Mouse (Mus musculus) neural tube, embryonic 14.5 days (tissue): ENCODE measurements around the gene Fzd5. TPM values are rescaled to one million over a fixed set of nuclear protein-coding genes. Genes with fewer than 3 reads are reported as not detected.
A peak's percentile ranks its signal among the peaks of the same experiment; 100 is the strongest.

Source experiments
- ATAC-seq: fragments of 200-750 bp; cut with Nextera tagmentation; 2 replicates; pipeline ENCODE4 v1.8.0; 2017; ENCODE audit warnings: low read depth, mild to moderate bottlenecking, moderate TSS enrichment, moderate library complexity
- H3K27ac ChIP-seq: fragments of 300-500 bp; sonication (generic); 2 replicates; pipeline ENCODE4 v1.5.1; 2014; ENCODE audit warnings: low read depth, mild to moderate bottlenecking, control low read depth, low read length, moderate library complexity, mixed read lengths
- H3K27me3 ChIP-seq: fragments of 300-500 bp; sonication (generic); 2 replicates; pipeline ENCODE4 v1.6.1; 2014; ENCODE audit warnings: low read length; ENCODE audit not compliant: control insufficient read depth, insufficient read depth
- H3K36me3 ChIP-seq: fragments of 300-500 bp; sonication (generic); 2 replicates; pipeline ENCODE4 v1.6.1; 2014; ENCODE audit warnings: low read length, mixed read lengths; ENCODE audit not compliant: control insufficient read depth, insufficient read depth
- H3K4me1 ChIP-seq: fragments of 300-500 bp; sonication (generic); 2 replicates; pipeline ENCODE4 v1.6.1; 2014; ENCODE audit warnings: low read length; ENCODE audit not compliant: control insufficient read depth, insufficient read depth
- H3K4me2 ChIP-seq: fragments of 300-500 bp; sonication (generic); 2 replicates; pipeline ENCODE4 v1.6.1; 2014; ENCODE audit warnings: mild to moderate bottlenecking, low read depth, low read length, control low read depth
- H3K4me3 ChIP-seq: fragments of 300-500 bp; sonication (generic); 2 replicates; pipeline ENCODE4 v1.5.1; 2014; ENCODE audit warnings: low read depth, low read length, control low read depth, mixed read lengths
- H3K9ac ChIP-seq: fragments of 300-500 bp; sonication (generic); replicated peaks from 2 replicates; pipeline ENCODE4 v1.6.1; 2014; ENCODE audit warnings: low read depth, mild to moderate bottlenecking, control low read depth, low read length, mixed read lengths
- H3K9me3 ChIP-seq: fragments of 300-500 bp; sonication (generic); 2 replicates; pipeline ENCODE4 v1.6.1; 2016; ENCODE audit warnings: low read length; ENCODE audit not compliant: control insufficient read depth
- WGBS: fragments of 180-500 bp; shearing (Covaris S2); extraction: QIAGEN DNeasy Blood & Tissue Kit; methylation state at CpG from one replicate; pipeline ENCODE4 v1.1.7; 2014; 5-methylcytosine and 5-hydroxymethylcytosine counted together
- polyA plus RNA-seq: library from polyadenylated mRNA; unstranded; fragments of >200 nt; fragmentation: Nextera tagmentation; extraction: Ambion mirVana; gene quantifications from 2 replicates; pipeline ENCODE4 v1.2.1, GENCODE M21; 2014

Gene Fzd5
- polyA plus RNA-seq, 1 experiment from 2014 or later: 0.08 TPM

DNA sequence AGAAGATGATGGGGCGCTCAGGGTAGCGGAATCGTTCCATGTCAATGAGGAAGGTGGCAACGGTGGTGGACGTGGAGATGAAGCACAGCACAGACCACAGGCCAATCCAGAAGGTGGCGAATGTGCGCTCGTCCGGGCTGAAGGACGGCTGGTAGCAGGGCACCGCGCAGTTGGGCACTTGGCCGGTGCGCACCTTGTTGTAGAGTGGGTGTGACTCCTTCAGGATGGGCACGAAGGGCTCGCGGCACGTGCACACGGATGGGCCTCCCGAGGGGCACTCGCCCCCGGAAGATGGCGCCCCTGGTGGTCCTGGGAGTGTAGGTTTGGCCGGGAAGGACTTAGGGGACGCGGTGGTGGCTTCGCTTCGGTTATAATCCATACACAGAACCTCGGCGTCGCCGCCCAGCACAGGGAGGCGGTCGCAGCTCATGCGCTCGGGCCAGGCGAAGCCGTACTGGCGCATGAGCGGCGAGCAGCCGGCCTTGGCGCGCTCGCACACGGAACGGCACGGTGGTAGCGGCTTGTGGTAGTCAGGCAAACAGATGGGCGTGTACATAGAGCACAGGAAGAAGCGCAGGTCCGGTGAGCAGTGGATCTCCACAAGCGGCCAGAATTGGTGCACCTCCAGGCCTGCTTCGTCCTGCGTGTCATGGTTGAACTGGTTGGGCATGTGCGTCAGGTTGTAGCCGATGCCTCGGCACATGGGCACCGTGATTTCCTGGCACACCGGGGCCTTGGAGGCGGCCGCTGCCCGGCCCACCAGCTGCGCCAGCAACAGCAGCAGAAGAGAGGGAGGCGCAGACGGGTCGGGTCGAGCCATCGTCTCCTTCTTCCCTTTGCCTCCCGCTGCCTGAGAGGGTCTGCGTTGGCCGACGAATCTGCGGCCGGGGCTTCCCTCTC, 1.5 kb downstream of the Fzd5 start:
- Histone ChIP-seq H3K4me1 (peaks cover 24% of the 10 kb centered on the region), H3K27me3 (peaks cover 36% of the 10 kb centered on the region), H3K9me3 (no peaks in the 10 kb centered on the region), H3K27ac (no peak overlapping the region), H3K36me3 (no peaks in the 10 kb centered on the region), H3K4me2 (peak overlapping the region; percentile 95), H3K4me3 (peak overlapping the region; percentile 51), H3K9ac (0 out of 2 replicates have a peak overlapping the region, but pooled peaks have one; percentile 16)
- ATAC-seq: peak; percentile 15
- WGBS: 11% methylated on average over 71 of the region's 75 CpGs

DNA sequence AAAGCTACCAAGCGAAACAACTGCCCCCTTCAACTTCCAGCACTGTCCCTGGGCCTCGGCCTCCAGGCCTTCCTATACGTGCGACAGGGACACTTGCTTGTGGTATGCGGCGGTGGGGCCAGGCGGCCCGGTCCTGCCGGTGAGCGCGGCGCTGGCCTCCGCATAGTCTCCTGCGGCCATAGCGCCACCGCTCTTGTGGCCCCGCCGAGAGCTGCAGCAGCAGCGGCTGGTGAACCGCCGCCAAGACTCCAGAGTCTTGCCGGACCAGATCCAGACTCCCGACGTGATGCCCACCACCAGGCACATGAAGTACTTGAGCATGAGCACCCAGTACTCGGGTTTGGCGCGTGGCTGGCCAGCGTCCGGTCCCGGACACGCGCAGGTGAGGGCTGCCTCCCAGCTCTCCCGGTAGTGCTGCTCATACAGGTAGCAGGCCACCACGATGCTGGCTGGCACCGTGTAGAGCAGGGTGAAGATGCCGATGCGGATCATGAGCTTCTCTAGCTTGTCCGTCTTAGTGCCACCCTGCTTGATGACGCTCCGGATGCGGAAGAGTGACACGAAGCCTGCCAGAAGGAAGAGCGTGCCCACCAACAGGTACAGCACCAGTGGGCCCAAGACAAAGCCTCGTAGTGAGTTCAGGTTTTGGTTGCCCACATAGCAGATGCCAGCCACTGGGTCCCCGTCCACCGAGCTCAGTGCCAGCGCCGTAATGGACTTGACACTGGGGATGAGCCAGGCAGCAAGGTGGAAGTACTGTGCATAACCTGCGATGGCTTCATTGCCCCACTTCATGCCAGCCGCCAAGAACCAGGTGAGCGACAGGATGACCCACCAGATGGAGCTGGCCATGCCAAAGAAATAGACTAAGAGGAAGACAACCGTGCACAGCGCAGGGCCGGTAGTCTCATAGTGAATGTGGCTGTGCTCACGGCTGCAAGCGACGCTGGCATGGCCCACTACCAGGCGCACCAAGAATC, 2.5 kb downstream of the Fzd5 start:
- Histone ChIP-seq H3K4me2 (peak overlapping the region; percentile 95), H3K27me3 (peaks cover 36% of the 10 kb centered on the region), H3K9ac (0 out of 2 replicates have a peak overlapping the region, but pooled peaks have one; percentile 21), H3K4me1 (peaks cover 24% of the 10 kb centered on the region), H3K27ac (no peak overlapping the region), H3K9me3 (no peaks in the 10 kb centered on the region), H3K4me3 (peak overlapping the region; percentile 14), H3K36me3 (no peaks in the 10 kb centered on the region)
- ATAC-seq: no peak
- 43% methylated on average over 58 of the region's 58 CpGs for WGBS

DNA sequence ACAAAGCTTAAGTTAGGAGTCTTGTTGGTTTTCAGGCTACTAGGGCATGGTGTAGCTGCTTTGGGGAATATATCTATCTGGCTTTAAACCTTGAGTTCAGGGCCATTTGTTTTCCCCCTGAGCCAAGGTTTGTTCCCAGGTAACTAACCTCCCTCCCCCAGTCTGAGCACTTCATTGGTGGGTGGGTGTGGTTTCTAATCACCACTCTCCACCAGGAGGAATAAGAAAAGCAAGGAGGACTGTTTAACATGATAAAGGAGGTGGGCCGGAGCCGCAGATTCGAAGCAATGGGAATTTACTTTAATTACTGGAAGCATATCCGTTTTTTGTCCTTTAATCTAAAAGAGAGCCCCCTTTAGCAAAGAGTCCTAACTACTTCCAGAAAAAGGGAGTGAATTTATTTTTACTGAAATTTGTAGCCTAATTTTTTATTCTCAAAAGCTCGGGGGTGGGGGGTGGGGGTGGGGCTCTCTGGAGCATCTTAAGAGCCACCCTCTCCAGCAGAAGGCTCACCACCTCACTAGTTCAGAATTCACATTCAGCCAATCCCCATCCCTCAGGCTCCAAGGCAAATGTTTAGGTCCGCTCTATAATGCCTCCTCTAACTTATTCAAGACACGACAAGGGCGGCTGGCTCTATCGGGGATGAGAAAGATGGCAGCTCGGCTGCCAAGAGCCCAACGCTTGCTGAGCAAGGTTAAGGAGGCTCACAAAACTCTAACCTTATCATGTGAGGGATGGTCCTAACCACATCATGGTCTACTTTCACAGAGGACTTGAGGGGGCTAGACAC, 3.9 kb downstream of the Fzd5 start:
- H3K4me3 ChIP-seq: no peak overlapping the region
- no peak overlapping the region for H3K4me2 ChIP-seq
- H3K27ac ChIP-seq: no peak overlapping the region
- ATAC-seq: no peak
- H3K27me3 ChIP-seq: peaks cover 36% of the 10 kb centered on the region
- no peaks in the 10 kb centered on the region for H3K36me3 ChIP-seq
- no peak overlapping the region for H3K9ac ChIP-seq
- peaks cover 24% of the 10 kb centered on the region for H3K4me1 ChIP-seq
- no peaks in the 10 kb centered on the region for H3K9me3 ChIP-seq
- WGBS: 8% methylated on average over 11 of the region's 11 CpGs

DNA sequence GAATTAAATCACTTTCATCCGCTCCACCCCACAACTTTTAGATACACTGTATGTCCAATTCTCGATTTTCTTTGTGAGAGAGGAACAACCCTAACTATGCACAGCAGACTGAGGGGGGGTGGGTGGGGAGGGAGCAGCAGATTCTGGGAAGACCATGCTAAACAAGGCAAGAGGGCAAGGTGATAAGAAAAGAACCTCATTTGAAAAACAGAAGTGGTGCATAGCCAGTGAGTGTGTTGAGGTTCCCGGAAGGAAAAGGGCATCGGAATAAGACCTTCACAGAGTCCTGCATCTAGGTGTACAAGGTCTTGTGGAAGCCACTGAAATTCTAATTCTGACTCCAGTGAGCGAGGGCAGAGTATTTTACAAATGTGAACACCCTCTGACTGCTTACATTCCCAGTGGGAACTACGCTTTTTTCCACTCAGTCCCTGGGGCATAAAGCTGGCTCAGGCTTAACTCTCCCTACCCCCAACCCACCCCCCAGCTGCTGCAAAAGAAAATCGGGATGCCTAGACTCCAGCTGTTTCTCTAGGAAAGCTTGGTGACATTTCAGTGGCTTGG, 4.8 kb downstream of the Fzd5 start:
- WGBS: 44% methylated on average over 7 of the region's 7 CpGs
- H3K4me1 ChIP-seq: peaks cover 19% of the 10 kb centered on the region
- H3K27me3 ChIP-seq: peaks cover 35% of the 10 kb centered on the region
- H3K9ac ChIP-seq: no peak overlapping the region
- no peaks in the 10 kb centered on the region for H3K9me3 ChIP-seq
- H3K27ac ChIP-seq: no peak overlapping the region
- no peak overlapping the region for H3K4me2 ChIP-seq
- H3K36me3 ChIP-seq: no peaks in the 10 kb centered on the region
- H3K4me3 ChIP-seq: no peak overlapping the region
- no peak for ATAC-seq

DNA sequence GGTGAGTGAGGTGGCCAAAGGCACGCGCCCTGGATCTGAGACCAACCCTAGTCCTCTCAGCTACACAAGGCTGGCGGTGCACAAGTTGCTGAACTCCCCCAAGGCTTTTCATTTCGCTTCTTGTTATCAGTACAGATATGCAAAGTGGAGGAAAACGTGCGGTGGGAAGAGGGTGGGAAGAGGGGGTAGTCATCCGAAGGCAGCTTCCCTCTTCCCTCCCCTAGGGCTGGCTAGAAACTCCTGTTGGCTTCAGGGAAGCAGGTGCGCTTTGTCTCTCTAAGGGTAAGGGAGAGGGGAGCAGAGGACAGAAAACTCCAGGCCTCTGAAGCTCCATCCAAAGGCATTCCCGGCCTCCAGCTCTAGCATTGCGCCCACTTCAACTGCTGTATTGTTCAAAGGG, 5.4 kb downstream of the Fzd5 start:
- Histone ChIP-seq H3K9me3 (no peaks in the 10 kb centered on the region), H3K4me2 (no peak overlapping the region), H3K4me3 (no peak overlapping the region), H3K27ac (no peak overlapping the region), H3K4me1 (peaks cover 19% of the 10 kb centered on the region), H3K27me3 (peaks cover 32% of the 10 kb centered on the region), H3K36me3 (no peaks in the 10 kb centered on the region), H3K9ac (no peak overlapping the region)
- WGBS: 45% methylated on average over 10 of the region's 10 CpGs
- ATAC-seq: no peak

DNA sequence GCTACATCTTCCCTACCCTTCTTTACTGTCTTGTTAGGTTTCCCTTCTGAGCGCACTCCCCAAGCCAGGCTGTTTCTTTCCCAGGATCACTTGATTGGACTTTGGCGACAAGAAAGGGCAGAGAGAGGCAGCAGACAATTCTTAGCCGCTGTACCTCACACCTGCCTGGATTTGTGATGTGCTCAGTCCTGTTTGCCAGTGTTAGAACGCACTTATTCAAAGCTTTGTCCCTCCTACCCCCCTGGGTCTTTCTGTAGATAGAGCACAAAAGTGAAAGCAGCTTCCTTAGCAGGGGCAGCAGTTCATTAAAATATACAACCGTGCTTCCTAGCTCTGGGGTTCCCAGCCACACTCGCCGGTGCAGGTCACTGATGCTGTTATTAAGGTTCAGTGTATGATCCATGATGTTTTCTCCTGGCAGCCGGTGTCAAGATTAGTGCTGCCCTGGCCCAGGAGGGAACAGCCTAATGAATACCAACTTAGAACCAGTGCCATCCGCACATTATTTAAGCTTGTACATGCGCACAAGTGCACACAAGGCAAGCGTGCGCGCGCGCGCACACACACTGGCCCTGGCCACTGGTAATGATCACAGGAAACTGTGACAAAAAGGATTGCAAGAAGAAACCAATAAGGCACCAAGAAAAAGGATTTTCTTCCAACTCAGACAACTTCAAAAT, 6.1 kb downstream of the Fzd5 start:
- Histone ChIP-seq H3K4me1 (peaks cover 13% of the 10 kb centered on the region), H3K27ac (no peak overlapping the region), H3K4me3 (no peak overlapping the region), H3K9ac (no peak overlapping the region), H3K27me3 (peaks cover 27% of the 10 kb centered on the region), H3K36me3 (no peaks in the 10 kb centered on the region), H3K4me2 (no peak overlapping the region), H3K9me3 (no peaks in the 10 kb centered on the region)
- WGBS: 58% methylated on average over 16 of the region's 16 CpGs
- no peak for ATAC-seq

DNA sequence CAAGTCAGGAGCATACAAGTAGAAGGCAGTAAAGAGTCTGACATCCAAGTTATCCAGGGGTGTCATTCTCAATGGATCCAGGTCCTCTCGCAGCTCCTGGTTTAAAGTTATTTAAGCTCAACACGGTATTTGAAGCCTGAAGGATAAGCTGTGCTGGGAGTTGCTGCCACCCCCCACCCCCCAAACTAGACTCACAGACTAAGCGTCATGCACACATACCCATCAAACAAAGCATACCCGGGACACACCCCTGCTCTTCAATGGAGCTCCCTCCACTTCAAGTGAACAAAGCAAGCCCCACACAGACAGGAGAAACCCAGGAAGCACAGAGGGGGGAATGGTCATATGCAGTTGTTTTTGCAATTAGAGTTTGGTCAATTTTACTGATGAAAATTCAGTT, 7.5 kb downstream of the Fzd5 start:
- no peak overlapping the region for H3K4me2 ChIP-seq
- 72% methylated on average over 4 of the region's 4 CpGs for WGBS
- H3K4me3 ChIP-seq: no peak overlapping the region
- 0 out of 2 replicates have a peak, but pooled peaks cover 4% of the 10 kb centered on the region for H3K4me1 ChIP-seq
- H3K9me3 ChIP-seq: no peaks in the 10 kb centered on the region
- no peak overlapping the region for H3K27ac ChIP-seq
- H3K9ac ChIP-seq: no peak overlapping the region
- H3K27me3 ChIP-seq: peaks cover 17% of the 10 kb centered on the region
- no peak for ATAC-seq
- H3K36me3 ChIP-seq: no peaks in the 10 kb centered on the region
